Mouse (Mus musculus) olfactory bulb, adult 2 months (tissue): ENCODE measurements around the gene Cdca7. TPM values are rescaled to one million over a fixed set of nuclear protein-coding genes. Genes with fewer than 3 reads are reported as not detected.

Experiments
- H3K27ac ChIP-seq: fragments of 200-500 bp; 2 replicates; pipeline ENCODE4 v1.5.1; 2012; ENCODE audit warnings: low read depth, low read length; ENCODE audit not compliant: insufficient read depth
- H3K4me1 ChIP-seq: fragments of 200-500 bp; 2 replicates; pipeline ENCODE4 v1.6.1; 2012; ENCODE audit warnings: low read length; ENCODE audit not compliant: control insufficient read depth, insufficient read depth
- H3K4me3 ChIP-seq: fragments of 200-500 bp; 2 replicates; pipeline ENCODE4 v1.5.1; 2012; ENCODE audit warnings: mild to moderate bottlenecking, low read depth, low read length, moderate library complexity; ENCODE audit not compliant: insufficient read depth
- CTCF ChIP-seq: fragments of 200-500 bp; IDR thresholded peaks from 2 replicates; pipeline ENCODE4 v1.5.1; 2012; ENCODE audit warnings: low read depth, mild to moderate bottlenecking, low read length, moderate library complexity; ENCODE audit not compliant: insufficient read depth
- POLR2A ChIP-seq: fragments of 200-500 bp; IDR thresholded peaks from 2 replicates; pipeline ENCODE4 v1.6.1; 2012; ENCODE audit warnings: mild to moderate bottlenecking, low read depth, low read length, moderate library complexity; ENCODE audit not compliant: insufficient read depth
- WGBS: fragments of 180-500 bp; shearing (Covaris S2); methylation state at CpG from one replicate; pipeline ENCODE4 v1.1.7; 2018; 5-methylcytosine and 5-hydroxymethylcytosine counted together
- polyA plus RNA-seq: library from polyadenylated mRNA; stranded (reverse); fragments of >200 nt; gene quantifications from 2 replicates; pipeline ENCODE4 v1.2.4, GENCODE M21; 2012; ENCODE audit warnings: low replicate concordance; ENCODE audit not compliant: missing spikeins, insufficient read depth, insufficient read length

Cdca7 gene
- polyA plus RNA-seq, 1 experiment = not detected

GRCm38 (mm10) chr2:72529358-72530319 lies 53.7 kb downstream of the Cdca7 start:
- TF ChIP-seq POLR2A (no peak), CTCF (no peak)
- no peak overlapping the region for H3K27ac ChIP-seq
- 23% methylated on average over 25 of the region's 25 CpGs for WGBS

GRCm38 (mm10) chr2:72535889-72536288 lies 59.9 kb downstream of the Cdca7 start:
- no peak overlapping the region for H3K27ac ChIP-seq
- TF ChIP-seq CTCF (no peak), POLR2A (no peak)
- H3K4me3 ChIP-seq = no peak overlapping the region
- 62% methylated on average over 1 of the region's 1 CpGs for WGBS
- no peaks in the 10 kb centered on the region for H3K4me1 ChIP-seq

More at GRCm38 (mm10) chr2:72529358-72530319, 53.7 kb downstream of the Cdca7 start:
- H3K4me3 ChIP-seq = peak overlapping the region; percentile 8; the same call in 1 of the 2 replicates
- H3K4me1 ChIP-seq = peaks cover 6% of the 10 kb centered on the region; the same call in 1 of the 2 replicates

Other genes with a start within 250 kb of the Cdca7 start
- gene Map3k20, start 190.5 kb upstream of the Cdca7 start, polyA plus RNA-seq = 45.5 TPM in 1 of 2 replicates, not detected in the other